Mouse (Mus musculus): Measurements from ENCODE around the gene Spry2. TPM values are rescaled to one million over a fixed set of nuclear protein-coding genes. Genes with fewer than 3 reads are reported as not detected.

Gene Spry2
- polyA plus RNA-seq (2014; fragmentation: Nextera tagmentation; extraction: Ambion mirVana), result 22.2 and 24.4 TPM in 2 replicates

DNA sequence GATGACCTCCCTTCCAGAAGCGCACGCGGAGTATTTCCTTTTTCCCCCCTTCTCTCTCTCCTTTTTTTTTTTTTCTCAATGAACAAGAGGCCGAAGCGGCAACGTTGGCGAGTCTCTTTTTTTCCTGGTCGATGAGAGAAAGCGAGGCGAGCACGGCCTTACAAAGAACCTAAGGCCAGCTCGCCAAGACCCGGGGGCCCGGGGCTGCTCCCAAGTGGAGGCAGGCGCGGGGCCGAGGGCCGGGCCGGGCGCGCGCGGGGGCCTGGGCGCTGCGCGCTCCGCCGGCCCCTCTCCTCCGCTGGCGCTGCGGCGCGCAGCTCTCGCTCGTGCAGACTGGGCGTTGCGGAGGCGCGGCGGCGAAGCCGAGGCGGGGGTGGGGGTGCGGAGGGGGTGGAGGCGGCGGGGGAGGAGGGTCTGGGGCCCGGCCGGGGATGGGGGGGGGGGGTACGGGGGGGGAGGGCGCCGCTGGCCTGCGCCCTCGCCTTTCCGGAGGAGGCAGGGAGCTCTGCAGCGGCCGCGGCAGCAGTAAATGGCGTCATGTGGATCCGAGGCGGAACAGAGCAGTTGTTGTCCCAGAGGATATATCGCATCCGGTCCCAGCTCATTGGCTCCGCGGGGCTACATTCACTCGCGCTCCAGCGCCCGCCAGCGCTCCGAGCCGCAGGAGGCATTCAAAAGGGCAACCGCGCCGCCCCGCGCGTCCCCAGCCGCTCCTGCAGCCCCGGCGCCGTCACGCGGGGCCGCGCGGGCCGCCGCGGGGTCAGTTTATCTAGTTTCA is at the start of gene Spry2:
Gene Spry2 (minus strand): TSS at position 29 of the 778 bp plus-strand sequence.
- Histone ChIP-seq H3K4me2 (ENCODE audit: low read depth, low read length, severe bottlenecking) (peak within 1 kb of the TSS; percentile 84), H3K27ac (ENCODE audit: low read depth, low read length) (peak within 1 kb of the TSS; percentile 98), H3K27me3 (ENCODE audit: control insufficient read depth, insufficient read depth, low read length) (no peaks in the 10 kb centered on the region), H3K9me3 (ENCODE audit: control insufficient read depth, low read length) (no peaks in the 10 kb centered on the region), H3K4me3 (ENCODE audit: low read depth, low read length) (peak within 1 kb of the TSS; percentile 79), H3K9ac (ENCODE audit: low read length) (peak within 1 kb of the TSS; percentile 94), H3K36me3 (ENCODE audit: control insufficient read depth, insufficient read depth, low read length) (no peaks in the 10 kb centered on the region), H3K4me1 (replicated peaks; ENCODE audit: control insufficient read depth, insufficient read depth, low read length) (no peaks in the 10 kb centered on the region; the same call in 1 of the 2 replicates)
- ATAC-seq (replicated peaks; ENCODE audit: low FRiP score), result peak; percentile 94
- DNase-seq (ENCODE audit: low spot score), result peak; percentile 95
- WGBS, result under 1% methylated on average over 71 of the region's 89 CpGs

- Histone ChIP-seq H3K9ac (ENCODE audit: low read length) (no peak overlapping the region), H3K4me1 (replicated peaks; ENCODE audit: control insufficient read depth, insufficient read depth, low read length) (no peaks in the 10 kb centered on the region), H3K9me3 (ENCODE audit: control insufficient read depth, low read length) (no peaks in the 10 kb centered on the region), H3K27ac (ENCODE audit: low read depth, low read length) (no peak overlapping the region), H3K4me3 (ENCODE audit: low read depth, low read length) (no peak overlapping the region), H3K36me3 (ENCODE audit: control insufficient read depth, insufficient read depth, low read length) (no peaks in the 10 kb centered on the region), H3K4me2 (ENCODE audit: low read depth, low read length, severe bottlenecking) (no peak overlapping the region), H3K27me3 (ENCODE audit: control insufficient read depth, insufficient read depth, low read length) (no peaks in the 10 kb centered on the region)
- 89% methylated on average over 9 of the region's 9 CpGs for WGBS
- ATAC-seq (replicated peaks; ENCODE audit: low FRiP score), result no peak
- no peak for DNase-seq (ENCODE audit: low spot score)
Observed at GRCm38 (mm10) chr14:105941353-105941752, 44.7 kb upstream of the Spry2 start.

DNA sequence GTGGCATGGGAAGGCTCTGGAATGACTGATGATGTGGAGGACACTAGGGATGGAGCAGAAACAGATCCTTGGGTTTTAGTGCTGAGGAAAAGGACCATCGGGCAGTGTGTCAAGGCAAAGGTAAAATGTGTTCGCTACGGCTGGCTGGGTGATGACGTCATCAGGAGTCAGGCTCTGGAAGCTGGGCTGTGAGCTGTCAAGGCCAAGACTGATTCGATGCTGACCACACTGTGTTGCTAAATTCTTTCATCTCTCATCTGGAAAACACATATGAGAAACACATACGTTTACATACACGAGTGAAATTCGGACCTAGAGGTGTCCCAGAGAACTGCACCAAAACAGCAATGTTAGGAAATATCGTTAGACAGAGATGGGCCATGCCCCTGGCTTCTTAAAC is 30.1 kb upstream of the Spry2 start:
- H3K4me3 ChIP-seq (ENCODE audit: low read depth, low read length), result no peak overlapping the region
- H3K9ac ChIP-seq (ENCODE audit: low read length), result no peak overlapping the region
- WGBS, result 91% methylated on average over 9 of the region's 9 CpGs
- DNase-seq (ENCODE audit: low spot score), result no peak
- H3K27me3 ChIP-seq (ENCODE audit: control insufficient read depth, insufficient read depth, low read length), result 0 out of 2 replicates have a peak, but pooled peaks cover 2% of the 10 kb centered on the region
- H3K4me2 ChIP-seq (ENCODE audit: low read depth, low read length, severe bottlenecking), result no peak overlapping the region
- H3K4me1 ChIP-seq (replicated peaks; ENCODE audit: control insufficient read depth, insufficient read depth, low read length), result 0 out of 2 replicates have a peak, but pooled peaks cover 3% of the 10 kb centered on the region
- H3K9me3 ChIP-seq (ENCODE audit: control insufficient read depth, low read length), result no peaks in the 10 kb centered on the region
- no peak overlapping the region for H3K27ac ChIP-seq (ENCODE audit: low read depth, low read length)
- ATAC-seq (replicated peaks; ENCODE audit: low FRiP score), result no peak
- no peaks in the 10 kb centered on the region for H3K36me3 ChIP-seq (ENCODE audit: control insufficient read depth, insufficient read depth, low read length)

DNA sequence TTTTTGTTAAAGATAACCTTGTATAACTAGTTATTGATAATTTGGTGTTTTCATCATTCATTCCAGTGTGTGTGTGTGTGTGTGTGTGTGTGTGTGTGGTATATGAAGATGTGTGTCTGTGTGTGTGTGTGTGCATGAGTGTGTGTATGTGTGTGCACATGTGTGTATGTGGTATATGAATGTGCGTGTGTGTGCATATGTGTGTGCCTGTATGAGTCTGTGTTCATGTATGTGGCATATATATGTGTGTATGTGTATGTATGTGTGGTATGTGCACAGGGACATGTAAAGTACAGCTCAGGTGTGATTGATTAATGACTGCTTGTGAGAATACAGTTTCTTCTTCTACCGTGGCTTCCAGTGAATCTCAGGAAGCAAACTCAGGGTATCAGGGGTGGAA is 28.7 kb upstream of the Spry2 start:
- no peak for DNase-seq (ENCODE audit: low spot score)
- Histone ChIP-seq H3K4me2 (ENCODE audit: low read depth, low read length, severe bottlenecking) (no peak overlapping the region), H3K27me3 (ENCODE audit: control insufficient read depth, insufficient read depth, low read length) (0 out of 2 replicates have a peak, but pooled peaks cover 2% of the 10 kb centered on the region), H3K36me3 (ENCODE audit: control insufficient read depth, insufficient read depth, low read length) (no peaks in the 10 kb centered on the region), H3K27ac (ENCODE audit: low read depth, low read length) (no peak overlapping the region), H3K4me3 (ENCODE audit: low read depth, low read length) (no peak overlapping the region), H3K4me1 (replicated peaks; ENCODE audit: control insufficient read depth, insufficient read depth, low read length) (peaks cover 10% of the 10 kb centered on the region; the same call in 1 of the 2 replicates), H3K9ac (ENCODE audit: low read length) (no peak overlapping the region), H3K9me3 (ENCODE audit: control insufficient read depth, low read length) (no peaks in the 10 kb centered on the region)
- no peak for ATAC-seq (replicated peaks; ENCODE audit: low FRiP score)
- WGBS, result 94% methylated on average over 2 of the region's 2 CpGs

DNA sequence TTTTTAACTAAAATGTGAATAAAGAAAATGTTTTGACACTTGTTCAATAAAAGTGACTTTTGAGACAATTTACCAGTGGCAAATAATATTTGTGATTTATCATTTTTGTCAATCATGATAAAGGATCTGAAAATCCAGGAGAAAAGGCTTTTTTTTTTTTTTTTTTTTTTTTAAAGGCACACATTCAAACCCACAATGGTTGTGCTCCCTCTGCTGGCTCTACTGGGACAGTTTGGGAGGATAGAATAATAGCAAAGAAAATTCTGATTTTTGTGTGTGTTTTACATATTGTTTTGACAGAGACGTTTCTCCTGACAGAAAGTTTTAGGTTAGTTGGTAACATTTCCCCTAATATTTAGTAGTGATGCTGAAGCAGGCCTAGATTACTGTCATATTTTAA is 28.1 kb upstream of the Spry2 start:
- no peak overlapping the region for H3K4me3 ChIP-seq (ENCODE audit: low read depth, low read length)
- H3K36me3 ChIP-seq (ENCODE audit: control insufficient read depth, insufficient read depth, low read length), result no peaks in the 10 kb centered on the region
- H3K27ac ChIP-seq (ENCODE audit: low read depth, low read length), result no peak overlapping the region
- H3K4me2 ChIP-seq (ENCODE audit: low read depth, low read length, severe bottlenecking), result no peak overlapping the region
- H3K27me3 ChIP-seq (ENCODE audit: control insufficient read depth, insufficient read depth, low read length), result 0 out of 2 replicates have a peak, but pooled peaks cover 2% of the 10 kb centered on the region
- peaks cover 13% of the 10 kb centered on the region; the same call in 1 of the 2 replicates for H3K4me1 ChIP-seq (replicated peaks; ENCODE audit: control insufficient read depth, insufficient read depth, low read length)
- DNase-seq (ENCODE audit: low spot score) (no peak), ATAC-seq (replicated peaks; ENCODE audit: low FRiP score) (no peak)
- no peaks in the 10 kb centered on the region for H3K9me3 ChIP-seq (ENCODE audit: control insufficient read depth, low read length)
- 57% methylated on average over 1 of the region's 1 CpGs for WGBS
- no peak overlapping the region for H3K9ac ChIP-seq (ENCODE audit: low read length)

DNA sequence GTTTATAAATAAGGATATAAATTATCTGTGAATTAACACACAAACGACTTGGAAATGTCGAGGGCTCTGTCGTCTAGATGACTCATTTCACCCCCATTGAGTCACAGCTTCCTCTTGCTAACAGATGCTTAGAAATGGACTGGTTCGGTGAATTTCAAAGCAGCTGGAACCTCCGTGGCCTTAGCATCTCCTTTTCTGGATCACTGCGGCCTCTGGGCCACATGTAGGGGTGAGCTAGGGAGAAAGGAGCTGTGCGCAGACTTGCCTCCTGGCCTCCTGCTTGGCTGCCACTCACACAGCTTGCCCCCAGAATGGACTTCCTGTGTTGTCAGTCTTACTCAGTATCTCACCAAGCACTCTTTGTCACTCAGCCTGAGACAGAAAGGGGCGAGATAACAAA is 26.3 kb upstream of the Spry2 start:
- Histone ChIP-seq H3K9ac (ENCODE audit: low read length) (no peak overlapping the region), H3K36me3 (ENCODE audit: control insufficient read depth, insufficient read depth, low read length) (no peaks in the 10 kb centered on the region), H3K9me3 (ENCODE audit: control insufficient read depth, low read length) (no peaks in the 10 kb centered on the region), H3K27ac (ENCODE audit: low read depth, low read length) (no peak overlapping the region), H3K4me2 (ENCODE audit: low read depth, low read length, severe bottlenecking) (no peak overlapping the region), H3K27me3 (ENCODE audit: control insufficient read depth, insufficient read depth, low read length) (0 out of 2 replicates have a peak, but pooled peaks cover 2% of the 10 kb centered on the region), H3K4me1 (replicated peaks; ENCODE audit: control insufficient read depth, insufficient read depth, low read length) (peaks cover 13% of the 10 kb centered on the region; the same call in 1 of the 2 replicates), H3K4me3 (ENCODE audit: low read depth, low read length) (no peak overlapping the region)
- no peak for DNase-seq (ENCODE audit: low spot score)
- ATAC-seq (replicated peaks; ENCODE audit: low FRiP score), result no peak
- 24% methylated on average over 8 of the region's 8 CpGs for WGBS

- 46% methylated on average over 5 of the region's 5 CpGs for WGBS
- no peak for DNase-seq (ENCODE audit: low spot score)
- Histone ChIP-seq H3K4me2 (ENCODE audit: low read depth, low read length, severe bottlenecking) (no peak overlapping the region), H3K9me3 (ENCODE audit: control insufficient read depth, low read length) (no peaks in the 10 kb centered on the region), H3K27ac (ENCODE audit: low read depth, low read length) (no peak overlapping the region), H3K4me3 (ENCODE audit: low read depth, low read length) (no peak overlapping the region), H3K36me3 (ENCODE audit: control insufficient read depth, insufficient read depth, low read length) (no peaks in the 10 kb centered on the region), H3K4me1 (replicated peaks; ENCODE audit: control insufficient read depth, insufficient read depth, low read length) (peaks cover 13% of the 10 kb centered on the region; the same call in 1 of the 2 replicates), H3K27me3 (ENCODE audit: control insufficient read depth, insufficient read depth, low read length) (0 out of 2 replicates have a peak, but pooled peaks cover 2% of the 10 kb centered on the region), H3K9ac (ENCODE audit: low read length) (no peak overlapping the region)
- ATAC-seq (replicated peaks; ENCODE audit: low FRiP score), result no peak
Observed at GRCm38 (mm10) chr14:105922427-105922826, 25.8 kb upstream of the Spry2 start.

GRCm38 (mm10) chr14:105921217-105921695 is 24.6 kb upstream of the Spry2 start:
- WGBS, result 4% methylated on average over 8 of the region's 8 CpGs

More at GRCm38 (mm10) chr14:105921217-105921695, 24.6 kb upstream of the Spry2 start:
- DNase-seq (ENCODE audit: low spot score) (no peak), ATAC-seq (replicated peaks; ENCODE audit: low FRiP score) (no peak)
- peaks cover 13% of the 10 kb centered on the region; the same call in 1 of the 2 replicates for H3K4me1 ChIP-seq (replicated peaks; ENCODE audit: control insufficient read depth, insufficient read depth, low read length)
- H3K4me3 ChIP-seq (ENCODE audit: low read depth, low read length), result no peak overlapping the region
- no peaks in the 10 kb centered on the region for H3K36me3 ChIP-seq (ENCODE audit: control insufficient read depth, insufficient read depth, low read length)
- H3K4me2 ChIP-seq (ENCODE audit: low read depth, low read length, severe bottlenecking), result peak overlapping the region; percentile 52
- 0 out of 2 replicates have a peak, but pooled peaks cover 2% of the 10 kb centered on the region for H3K27me3 ChIP-seq (ENCODE audit: control insufficient read depth, insufficient read depth, low read length)
- H3K9me3 ChIP-seq (ENCODE audit: control insufficient read depth, low read length), result no peaks in the 10 kb centered on the region
- no peak overlapping the region for H3K27ac ChIP-seq (ENCODE audit: low read depth, low read length)
- H3K9ac ChIP-seq (ENCODE audit: low read length), result no peak overlapping the region

All from forebrain, embryonic 11.5 days (tissue).